Mouse (Mus musculus) cerebellum, adult 11 months (tissue): ENCODE data around the gene Sstr4.

Source experiments
- DNase-seq: peaks from one replicate; pipeline ENCODE4 v3.0.0; 2022

Sstr4 gene

DNA sequence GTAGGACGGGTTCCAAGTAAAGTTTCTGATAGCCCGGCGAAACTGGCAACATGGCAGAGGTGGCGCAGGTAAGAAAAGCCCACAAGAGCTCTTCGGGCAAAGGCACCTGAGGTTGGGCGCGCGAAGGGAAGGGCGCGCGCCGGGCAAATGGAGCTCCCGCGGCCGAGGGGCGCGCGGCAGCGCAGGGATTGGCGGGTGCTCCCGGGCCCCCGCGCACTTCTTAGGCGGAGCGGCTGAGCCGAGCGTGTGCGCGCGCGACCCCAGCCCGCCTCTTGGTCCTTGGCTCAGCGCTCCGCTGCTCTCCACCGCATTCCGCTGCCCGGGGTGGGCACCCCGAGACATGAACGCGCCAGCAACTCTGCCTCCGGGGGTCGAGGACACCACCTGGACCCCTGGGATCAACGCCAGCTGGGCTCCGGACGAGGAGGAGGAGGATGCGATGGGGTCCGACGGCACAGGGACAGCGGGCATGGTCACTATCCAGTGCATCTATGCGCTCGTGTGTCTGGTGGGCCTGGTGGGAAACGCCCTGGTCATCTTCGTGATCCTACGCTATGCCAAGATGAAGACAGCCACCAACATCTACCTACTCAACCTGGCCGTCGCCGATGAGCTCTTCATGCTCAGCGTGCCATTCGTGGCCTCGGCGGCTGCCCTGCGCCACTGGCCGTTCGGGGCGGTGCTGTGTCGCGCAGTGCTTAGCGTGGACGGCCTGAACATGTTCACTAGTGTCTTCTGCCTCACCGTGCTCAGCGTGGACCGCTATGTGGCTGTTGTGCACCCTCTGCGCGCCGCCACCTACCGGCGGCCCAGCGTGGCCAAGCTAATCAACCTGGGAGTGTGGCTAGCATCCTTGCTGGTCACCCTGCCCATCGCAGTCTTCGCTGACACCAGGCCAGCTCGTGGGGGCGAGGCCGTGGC is at the start of gene Sstr4:
Sstr4 (plus strand) TSS at position 214 of the 921 bp plus-strand sequence.
- DNase-seq = no peak

DNA sequence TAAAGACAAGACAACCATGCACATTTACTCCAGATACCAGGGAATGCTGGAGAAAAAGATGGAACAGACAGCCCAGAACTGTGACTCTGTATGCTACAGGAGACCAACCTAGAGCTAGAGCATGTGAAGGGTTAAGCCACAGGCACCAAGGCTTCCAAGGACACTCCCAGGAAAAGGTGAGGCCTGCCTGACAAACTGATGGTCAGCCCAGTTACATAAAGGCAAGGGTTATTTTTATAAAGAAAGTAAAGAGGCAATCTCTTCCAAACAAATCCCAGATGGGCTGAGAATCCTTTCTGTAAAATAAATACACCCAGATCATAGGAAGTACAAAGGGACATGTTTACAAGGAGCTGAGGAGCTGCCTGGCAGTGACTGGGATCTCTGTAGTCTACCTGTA is 49.8 kb upstream of the Sstr4 start:
- DNase-seq = no peak

DNA sequence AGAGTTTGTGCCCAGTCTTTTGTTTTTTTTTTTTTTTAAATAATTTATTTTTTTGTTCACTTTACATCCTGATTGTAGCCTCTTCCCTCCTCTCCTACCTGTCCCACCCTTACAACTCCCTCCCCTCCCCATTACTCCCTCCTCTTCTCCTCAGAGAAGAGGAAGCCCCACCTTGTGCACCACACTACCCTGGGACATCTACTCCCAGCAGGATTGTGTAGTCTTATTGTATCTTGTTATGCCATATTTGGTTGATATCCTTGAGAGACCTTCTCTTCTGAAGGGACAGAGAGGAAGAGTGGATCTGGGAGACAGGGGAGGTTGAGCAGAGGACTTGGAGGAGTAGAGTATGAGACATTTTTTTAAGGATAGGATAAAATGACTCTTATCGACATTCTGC is 48.2 kb upstream of the Sstr4 start:
- no peak for DNase-seq

DNA sequence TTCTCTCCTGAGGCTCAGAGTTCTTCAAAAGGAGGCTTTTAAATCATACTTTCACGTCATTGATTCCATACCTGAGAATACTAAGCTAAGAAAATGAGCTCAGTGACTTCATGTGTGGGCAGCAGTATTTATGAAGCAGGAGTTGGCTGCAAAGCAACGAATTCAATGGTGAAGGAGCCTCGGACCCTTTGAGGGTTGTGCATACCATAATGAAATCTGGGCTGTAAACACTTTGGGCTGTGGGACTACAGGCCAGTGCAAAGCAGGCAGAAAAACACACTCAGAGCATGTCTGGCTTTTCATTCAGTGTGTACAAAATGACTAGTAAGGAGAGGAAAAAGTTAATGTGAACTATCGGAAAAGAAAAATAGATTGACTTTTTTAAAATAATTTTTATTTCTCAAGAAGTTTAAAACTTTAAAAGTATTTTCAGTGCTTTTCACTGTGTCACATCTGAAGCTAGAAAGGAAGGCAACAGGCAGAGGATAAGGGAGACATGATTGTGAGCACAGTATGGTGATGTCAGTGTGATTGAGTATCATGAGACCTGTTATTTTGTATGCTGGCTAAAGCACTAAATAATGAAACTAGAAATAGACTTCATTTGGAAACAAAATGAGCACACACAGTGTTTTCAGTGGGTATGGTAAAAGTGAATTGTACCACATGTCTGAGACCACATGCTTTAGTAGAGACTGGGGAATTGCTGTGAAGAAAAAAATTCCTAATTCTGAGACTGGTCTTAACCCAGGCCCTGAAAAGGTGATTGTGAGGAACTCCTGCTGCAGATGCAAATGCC is 45.4 kb upstream of the Sstr4 start:
- DNase-seq = no peak

DNA sequence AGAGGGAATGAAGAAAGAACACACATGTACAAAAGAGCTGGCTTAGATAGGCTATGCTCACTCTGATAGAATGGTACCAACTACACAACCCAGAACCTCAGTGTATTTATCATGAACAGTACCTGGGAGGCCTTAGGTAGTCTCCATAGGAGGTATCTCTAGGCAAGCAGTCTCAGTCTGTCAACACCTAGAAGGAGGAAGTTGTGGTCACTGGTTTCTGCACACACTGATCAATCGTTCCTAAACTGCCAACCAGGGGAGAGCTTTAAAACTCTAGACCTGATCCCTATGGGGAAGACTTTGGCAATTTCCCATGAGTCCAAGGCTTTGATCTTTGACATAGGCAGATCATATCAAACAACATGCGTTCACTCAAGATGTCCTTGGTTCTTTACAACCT is 44.7 kb upstream of the Sstr4 start:
- DNase-seq = no peak

DNA sequence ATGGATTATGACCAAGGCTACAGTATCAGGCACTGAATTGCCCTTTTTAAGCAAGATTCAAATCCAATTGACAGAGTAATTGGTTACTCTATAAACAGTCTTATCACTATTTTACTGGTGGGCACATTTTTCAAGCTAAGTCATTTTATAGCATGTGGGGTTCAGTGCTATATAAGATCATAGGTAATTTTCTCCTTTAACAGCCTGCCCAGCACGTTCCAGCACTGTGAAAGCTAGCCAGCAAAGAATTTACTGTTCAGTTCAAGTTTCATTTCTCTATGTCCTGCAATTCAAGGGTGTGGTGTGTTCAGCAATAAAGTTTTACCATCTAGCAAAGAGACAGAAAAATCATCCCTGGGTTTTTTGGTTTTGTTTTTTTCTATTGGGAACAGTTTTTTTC is 42.5 kb upstream of the Sstr4 start:
- DNase-seq = no peak

DNA sequence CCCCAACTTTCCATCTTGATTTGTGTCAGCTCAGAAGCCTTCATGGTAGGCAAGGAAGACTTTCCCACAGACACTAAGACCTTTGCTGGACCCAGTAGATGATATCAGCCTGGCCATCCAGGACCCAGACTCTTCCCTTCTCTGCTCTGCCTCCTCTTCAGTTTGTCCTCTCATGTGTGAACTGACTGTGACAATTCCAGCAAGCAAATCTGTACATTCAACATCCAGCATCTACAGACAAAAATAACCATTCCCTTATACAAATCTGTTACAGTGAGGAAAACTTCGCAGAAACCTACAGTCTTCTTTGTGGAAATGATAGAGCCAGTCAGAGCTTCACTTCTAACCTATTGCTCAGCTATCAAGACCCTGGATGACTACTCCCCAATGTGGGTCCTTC is 38.0 kb upstream of the Sstr4 start:
- DNase-seq = no peak

DNA sequence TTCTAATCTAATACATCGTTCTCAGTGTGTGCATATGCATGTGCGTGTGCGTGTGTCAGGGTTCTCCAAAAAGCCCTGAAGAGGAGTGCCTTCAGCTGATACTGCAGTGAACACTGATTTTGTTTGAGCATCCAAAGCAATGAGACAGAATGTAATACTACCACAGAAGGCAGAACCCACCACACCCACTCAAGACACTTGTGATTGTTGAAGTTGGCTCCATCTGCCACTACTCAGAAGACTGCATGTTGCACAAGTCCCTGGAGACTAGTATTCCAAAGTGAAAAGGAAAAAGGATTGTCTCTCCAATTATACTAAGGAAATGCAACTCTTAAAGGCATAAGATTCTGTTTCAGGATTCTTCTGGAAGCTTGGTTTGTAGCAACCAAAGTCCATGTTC is 30.6 kb upstream of the Sstr4 start:
- no peak for DNase-seq

DNA sequence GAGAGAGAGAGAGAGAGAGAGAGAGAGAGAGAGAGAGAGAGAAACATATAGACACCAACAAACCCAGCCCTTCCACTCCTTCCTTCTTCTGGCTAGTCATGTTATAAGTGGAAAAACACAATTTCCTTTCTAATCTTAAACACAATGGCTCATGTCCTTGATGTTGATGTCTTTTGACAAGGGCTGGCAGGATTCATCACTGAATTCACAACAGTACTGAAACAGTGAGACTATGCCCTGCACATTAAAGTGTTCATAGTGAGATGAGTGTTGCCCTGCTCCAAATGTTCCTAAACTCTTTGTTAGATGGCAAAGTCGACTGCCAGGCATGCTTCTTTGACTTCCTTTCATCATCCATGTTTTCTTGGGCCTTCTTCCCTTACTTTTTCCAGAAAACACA is 29.9 kb upstream of the Sstr4 start:
- DNase-seq = no peak

DNA sequence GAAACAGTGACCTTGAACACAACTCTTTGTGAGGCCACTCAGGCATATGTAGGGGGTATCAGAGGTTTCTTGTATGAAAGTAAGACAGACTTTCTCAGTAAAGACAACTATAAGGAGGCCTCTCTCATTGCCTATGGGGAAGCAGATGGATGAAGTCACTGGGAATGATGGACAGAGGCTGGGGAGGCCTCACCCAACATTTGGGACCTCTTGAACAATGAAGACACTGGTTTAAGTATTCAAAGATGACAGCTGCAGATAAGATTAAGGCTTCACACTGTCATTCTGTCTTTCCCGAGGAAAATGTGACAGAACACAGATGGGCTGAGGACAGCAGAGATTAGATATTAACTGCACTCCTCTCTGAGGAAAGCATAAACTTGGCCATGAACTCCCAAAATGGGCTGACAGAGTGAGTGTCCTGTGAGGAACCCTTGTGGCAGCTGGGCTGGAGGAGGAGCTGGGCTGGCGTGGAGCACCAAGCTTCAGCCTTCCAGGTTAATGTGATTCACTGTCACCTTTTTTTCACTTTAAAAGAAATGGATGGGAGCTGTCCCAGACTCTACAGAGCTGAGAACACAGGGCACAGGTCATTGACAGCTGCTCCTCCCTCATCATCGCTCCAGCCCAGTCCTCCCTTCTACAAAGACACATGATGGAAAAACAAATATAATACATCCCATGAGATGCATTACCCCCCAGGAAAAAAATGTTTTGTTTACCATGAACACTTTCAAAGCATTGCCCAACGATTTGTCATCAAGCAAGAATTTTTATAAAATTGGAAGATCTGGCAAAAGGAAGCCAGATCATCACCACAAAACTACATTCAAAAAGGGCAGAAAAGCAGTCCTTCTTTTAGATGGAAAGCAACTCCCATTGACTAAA is 23.2 kb upstream of the Sstr4 start:
- DNase-seq = no peak

DNA sequence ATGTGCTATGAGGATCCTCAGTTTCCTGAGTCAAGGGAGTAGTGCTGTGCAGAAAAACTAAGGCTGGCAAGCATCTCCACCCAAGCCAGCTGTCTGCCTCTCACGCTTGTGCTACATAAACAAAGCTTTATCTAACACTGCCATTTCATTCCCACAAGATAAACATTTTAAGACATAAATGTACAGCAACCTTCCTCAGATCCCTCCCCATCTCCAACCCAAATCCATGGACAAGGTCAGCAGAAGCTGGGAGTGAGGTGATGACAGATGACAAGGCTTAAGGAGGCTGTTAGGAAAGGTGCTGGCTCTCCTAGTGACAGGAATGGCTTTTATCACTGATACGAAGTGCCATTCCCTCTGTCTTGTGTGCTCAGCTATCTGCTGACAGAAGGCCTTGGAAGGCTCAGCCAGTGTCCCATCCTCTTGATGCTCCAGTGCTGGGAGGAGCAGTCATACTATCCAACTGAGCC is 21.5 kb upstream of the Sstr4 start:
- no peak for DNase-seq

DNA sequence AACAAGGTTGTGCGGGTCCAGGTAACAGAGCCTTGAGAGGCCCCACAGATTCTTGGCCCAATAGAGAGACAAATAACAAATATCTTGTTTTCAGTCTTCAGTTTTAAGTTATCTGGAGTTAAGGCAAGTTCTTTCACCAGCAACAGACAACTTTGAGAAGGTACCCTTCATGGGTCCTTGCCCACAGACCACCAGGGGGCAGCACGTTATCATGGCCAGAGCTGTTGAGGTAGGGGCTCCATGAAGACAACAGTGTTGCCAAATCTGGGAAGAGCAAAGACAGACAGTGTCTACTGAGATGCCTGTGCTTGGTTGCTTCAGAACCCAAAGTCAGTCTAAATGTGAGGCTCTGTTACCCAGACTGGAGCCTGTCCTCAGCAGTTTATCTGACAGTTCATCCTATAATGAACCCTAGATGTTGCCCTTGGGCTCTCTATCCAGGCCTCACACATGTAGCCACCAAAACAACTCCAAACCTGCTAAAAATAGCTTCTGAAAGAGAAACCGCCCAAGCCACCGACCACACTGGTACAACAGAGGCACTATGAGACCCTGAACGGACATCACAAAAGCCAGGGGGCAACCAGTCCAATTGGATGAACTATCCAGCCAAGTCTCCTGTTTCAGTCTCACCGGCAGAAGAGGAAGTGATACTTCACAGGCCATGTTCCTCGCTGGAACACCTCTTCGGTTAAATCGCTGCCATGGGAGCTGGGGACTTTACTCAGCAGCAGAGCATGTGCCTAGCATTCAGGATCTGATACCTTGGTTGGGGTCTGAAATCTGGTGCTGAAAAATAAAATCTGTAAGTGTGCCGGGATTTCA is 19.6 kb upstream of the Sstr4 start:
- no peak for DNase-seq

DNA sequence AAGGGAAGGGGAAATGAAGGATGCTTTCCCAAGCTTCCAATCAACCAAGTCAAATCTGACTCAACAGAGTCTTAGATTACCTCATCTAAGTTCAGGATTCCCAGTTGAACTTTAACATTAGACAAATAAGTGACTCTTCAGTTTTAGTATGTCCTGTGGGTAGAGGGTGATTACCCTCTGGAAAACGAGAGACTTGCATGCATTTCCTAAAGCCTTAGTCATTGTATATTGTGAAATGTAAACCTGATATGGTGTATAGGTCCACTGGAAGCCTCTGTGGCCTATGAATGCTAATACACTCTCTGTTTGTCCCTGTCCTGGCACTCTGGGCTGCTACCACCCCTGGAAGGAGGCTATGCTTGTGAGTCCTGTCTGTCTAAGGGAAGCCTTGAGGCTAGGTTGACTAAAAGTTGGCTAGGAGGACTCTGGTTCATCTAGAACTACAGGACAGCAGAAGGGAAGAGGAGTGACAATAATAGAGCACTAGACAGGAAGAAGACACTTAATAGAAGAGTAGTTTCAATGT is 16.3 kb upstream of the Sstr4 start:
- no peak for DNase-seq

DNA sequence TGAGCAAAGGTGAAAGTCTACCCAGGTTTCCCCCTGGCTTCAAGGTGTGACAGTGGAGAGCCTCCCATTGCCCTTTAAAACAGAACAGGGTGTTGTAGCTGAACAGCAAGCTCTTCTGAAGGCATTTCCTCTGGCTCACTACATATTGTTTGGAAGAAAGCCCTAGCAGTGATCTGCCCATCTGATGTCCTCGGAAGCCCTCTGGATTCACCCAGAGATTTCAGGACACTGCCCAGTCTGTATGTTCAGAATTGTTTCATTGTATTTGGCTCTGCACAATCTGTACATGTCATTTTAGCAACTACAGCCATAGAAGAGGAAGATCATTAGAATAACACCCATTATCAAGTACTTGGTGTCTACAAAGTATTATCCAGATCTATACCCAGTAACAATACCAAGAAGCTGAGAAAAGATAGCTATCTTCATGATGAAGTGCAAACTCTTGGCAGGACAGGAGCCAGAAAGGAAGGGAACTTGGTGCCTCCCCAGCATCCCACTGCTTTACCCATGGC is 15.2 kb upstream of the Sstr4 start:
- no peak for DNase-seq

DNA sequence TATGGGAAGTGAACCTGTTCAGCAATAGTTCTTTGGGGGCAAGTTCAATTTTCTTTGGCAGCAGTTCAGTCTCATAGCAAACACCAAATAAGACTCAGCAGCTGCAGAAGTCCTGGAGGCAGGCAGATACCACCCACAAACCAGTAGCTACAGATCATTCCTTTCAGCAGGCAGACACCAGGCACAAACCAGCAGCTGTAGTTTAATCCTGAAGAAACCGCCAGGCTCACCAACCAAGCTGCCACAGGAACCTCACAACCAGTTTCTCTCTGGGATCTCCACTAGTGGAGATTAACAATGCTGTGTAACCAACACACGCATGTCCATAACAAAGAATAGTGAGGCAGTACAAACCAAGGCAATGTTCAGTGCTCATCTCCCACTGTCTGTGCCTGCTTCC is 14.1 kb upstream of the Sstr4 start:
- no peak for DNase-seq

DNA sequence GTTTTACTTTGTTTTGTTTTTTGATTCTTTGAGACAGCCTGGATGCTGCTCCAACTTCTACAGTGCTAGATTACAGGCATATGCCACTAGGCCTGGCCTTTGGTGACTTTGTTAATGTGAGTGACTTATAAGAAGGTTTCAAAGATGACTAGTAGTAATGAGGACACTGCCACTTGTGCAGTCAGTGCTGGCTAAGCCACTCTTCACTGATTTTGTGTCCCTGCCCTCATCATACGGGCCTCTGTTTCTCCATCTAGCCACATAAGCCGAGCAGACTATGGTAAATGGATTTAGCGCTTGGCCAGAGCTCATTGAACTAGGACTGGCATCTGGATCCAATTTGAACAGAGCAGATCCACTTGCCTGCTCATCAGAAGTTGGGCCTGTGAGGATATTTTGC is 8.7 kb upstream of the Sstr4 start:
- DNase-seq = no peak

DNA sequence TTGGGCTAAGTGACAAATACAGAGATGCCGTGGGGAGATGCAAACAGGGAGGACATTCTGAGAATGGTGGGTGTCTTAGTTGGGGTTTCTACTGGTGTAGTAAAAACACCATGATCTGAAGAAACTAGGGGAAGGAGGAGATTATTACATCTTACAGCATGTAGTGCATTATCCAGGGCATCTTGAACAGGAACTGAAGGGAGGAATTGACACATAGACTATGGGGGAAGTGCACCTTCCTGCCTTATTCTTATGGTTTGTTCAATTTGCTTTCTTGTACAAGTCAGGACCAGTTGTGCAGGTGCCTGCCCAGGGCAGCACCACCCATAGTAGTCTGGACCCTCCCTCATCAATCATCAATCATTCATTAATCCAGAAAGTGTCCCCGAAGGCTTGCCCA is 8.2 kb upstream of the Sstr4 start:
- no peak for DNase-seq

DNA sequence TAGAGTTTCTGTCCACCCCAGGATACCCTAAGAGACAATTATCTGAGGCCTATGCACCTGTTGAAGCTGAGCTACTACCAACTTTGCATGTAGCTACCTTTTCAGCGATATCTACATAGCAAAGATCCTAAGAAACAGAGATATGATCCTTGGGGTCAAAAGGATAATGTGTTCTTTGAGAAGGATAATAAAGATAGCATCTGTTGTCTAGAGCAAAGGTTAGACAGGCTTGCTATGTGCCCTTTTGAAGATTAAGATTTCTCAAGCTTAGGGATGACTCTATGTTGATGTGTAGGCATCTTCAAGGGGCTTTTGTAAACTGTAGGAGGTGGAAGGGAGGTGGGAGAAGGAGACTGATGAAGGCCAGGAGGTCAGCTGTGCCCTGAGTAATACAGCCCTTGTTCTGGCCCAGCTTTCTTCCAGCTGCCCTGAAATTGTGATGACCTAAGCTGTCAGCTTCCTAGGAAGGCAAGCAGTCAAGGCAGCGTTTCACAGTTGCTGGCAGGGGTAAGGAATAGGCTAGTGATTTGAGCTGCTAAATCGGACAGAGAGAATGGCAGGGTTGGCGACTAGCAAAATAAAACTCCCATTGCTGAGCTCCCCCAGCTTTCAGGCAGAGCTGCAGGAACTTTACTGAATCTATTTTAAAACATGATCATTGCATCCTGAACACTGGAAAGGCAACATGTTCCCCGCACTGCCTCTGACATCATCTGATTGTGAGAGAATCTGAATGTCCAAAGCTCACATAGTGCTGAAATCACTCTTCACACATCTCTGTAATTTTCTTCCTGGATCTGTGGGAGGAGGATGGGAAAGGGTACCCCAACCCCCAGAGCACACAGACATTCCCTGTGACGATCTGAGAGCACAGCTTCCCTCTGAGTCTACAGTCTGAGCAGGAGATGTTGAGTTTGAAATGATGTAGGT is 7.2 kb upstream of the Sstr4 start:
- DNase-seq = no peak

DNA sequence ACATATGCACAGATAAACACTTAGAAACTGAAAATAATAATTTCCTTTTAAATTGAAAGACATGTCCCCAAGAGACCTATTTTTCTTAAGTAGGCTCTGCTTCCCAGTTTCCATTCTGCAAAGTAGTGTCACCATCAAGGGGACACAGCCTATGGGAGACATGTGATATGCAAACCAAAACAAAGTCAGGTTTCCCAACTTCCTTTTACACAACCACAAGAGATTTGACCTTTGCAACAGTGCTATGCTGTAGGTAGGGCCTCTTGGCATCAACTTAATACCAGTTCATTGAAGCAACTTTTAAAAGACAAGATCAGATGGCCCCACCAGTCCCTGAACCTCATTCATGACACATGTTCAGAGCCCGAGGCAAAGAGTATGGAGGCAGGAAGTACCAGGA is 2.0 kb upstream of the Sstr4 start:
- DNase-seq = no peak

DNA sequence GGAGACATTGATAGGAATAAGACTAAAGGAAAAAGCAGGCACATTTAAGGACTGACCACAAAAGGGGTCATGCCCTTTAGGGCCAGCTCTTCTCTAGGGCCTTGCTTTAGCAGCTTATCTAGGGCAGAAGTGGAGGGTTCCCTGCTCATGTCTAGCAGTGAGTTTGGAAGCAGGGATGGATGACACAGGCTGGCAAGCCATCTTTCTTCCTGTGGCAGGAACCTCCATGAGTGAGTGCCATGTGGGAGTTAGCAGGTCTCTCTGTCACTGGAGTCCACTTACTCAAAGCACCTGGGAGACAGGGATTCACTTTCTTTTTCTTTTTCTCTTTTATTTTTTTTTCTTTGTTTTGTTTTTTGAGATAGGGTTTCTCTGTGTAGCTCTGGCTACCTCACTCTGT is 1.3 kb upstream of the Sstr4 start:
- no peak for DNase-seq

DNA sequence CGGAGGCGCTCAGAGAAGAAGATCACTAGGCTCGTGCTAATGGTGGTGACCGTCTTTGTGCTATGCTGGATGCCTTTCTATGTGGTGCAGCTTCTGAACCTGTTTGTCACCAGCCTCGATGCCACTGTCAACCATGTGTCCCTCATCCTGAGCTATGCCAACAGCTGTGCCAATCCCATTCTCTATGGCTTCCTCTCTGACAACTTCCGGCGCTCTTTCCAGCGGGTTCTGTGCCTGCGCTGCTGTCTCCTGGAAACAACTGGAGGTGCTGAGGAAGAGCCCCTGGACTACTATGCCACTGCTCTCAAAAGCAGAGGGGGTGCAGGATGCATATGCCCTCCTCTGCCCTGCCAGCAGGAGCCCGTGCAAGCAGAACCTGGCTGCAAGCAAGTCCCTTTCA is 1.1 kb downstream of the Sstr4 start:
- DNase-seq = no peak
